Mouse (Mus musculus) kidney, embryonic 16.5 days (tissue): ENCODE measurements around the gene Tmed10. TPM values are rescaled to one million over a fixed set of nuclear protein-coding genes. Genes with fewer than 3 reads are reported as not detected.

ENCODE experiments used
- polyA plus RNA-seq: library from polyadenylated mRNA; unstranded; fragments of >200 nt; fragmentation: Nextera tagmentation; extraction: Ambion mirVana; gene quantifications from 2 replicates; pipeline ENCODE4 v1.2.1, GENCODE M21; 2015

Gene Tmed10
- polyA plus RNA-seq, 1 experiment from 2014 or later: 350 TPM

Other genes starting within 250 kb of the Tmed10 start
- 0.86 and 1.1 TPM in 2 replicates for gene Rps6kl1, start 223.6 kb downstream of the Tmed10 start, polyA plus RNA-seq
- gene Pgf, start 197.1 kb downstream of the Tmed10 start, polyA plus RNA-seq: 16.9 and 18.4 TPM in 2 replicates
- 108 and 110 TPM in 2 replicates for gene Eif2b2, start 155.4 kb downstream of the Tmed10 start, polyA plus RNA-seq
- 9.7 and 10.9 TPM in 2 replicates for gene Mlh3, start 104.2 kb downstream of the Tmed10 start, polyA plus RNA-seq
- gene Acyp1, start 86.4 kb downstream of the Tmed10 start, polyA plus RNA-seq: 57.4 and 57.5 TPM in 2 replicates
- 4.1 and 4.4 TPM in 2 replicates for gene Zc2hc1c, start 86.3 kb downstream of the Tmed10 start, polyA plus RNA-seq
- gene Nek9, start 35.5 kb downstream of the Tmed10 start, polyA plus RNA-seq: 20.7 and 23.9 TPM in 2 replicates
- 2.7 and 3.5 TPM in 2 replicates for gene Fos, start 99.0 kb upstream of the Tmed10 start, polyA plus RNA-seq
- gene Jdp2, start 224.2 kb upstream of the Tmed10 start, polyA plus RNA-seq: 0.21 and 0.32 TPM in 2 replicates